Mouse (Mus musculus) cortical plate, adult 2 months (tissue): Measurements from ENCODE around the gene Dph5.

Experiments
- CTCF ChIP-seq: fragments of 200-500 bp; IDR thresholded peaks from 2 replicates; pipeline ENCODE4 v1.5.1; 2011; ENCODE audit warnings: mild to moderate bottlenecking, control low read depth, low read length; ENCODE audit not compliant: insufficient read depth; ENCODE audit errors: extremely low read depth
- POLR2A ChIP-seq: fragments of 200-500 bp; IDR thresholded peaks from 2 replicates; pipeline ENCODE4 v1.6.1; 2011; ENCODE audit warnings: mild to moderate bottlenecking, low read length, control low read depth; ENCODE audit not compliant: insufficient read depth; ENCODE audit errors: extremely low read depth

DNA sequence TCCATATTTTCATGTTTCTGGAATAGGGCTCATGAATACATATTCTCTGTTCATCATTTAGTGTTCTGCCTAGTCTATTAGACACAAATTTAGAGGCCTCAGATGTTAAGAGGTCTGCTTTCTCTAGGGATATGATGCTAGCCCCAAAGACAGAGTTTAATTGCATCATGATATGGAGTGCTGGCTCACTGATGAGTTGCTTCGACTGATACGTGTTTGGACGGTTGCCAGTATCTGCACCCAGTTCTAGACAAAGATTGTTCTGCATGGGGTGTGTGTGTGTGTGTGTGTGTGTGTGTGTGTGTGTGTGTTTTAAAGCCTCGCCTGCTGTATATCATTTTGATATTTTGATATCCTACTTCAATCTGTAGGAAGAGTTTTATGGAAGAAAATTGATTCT is 4.7 kb downstream of the Dph5 start:
- no peak for TF ChIP-seq POLR2A
- no peak for TF ChIP-seq CTCF
